Mouse (Mus musculus) heart, adult 11 months (tissue): Measurements from ENCODE around the gene Nudcd3.

Source experiments
- DNase-seq: peaks from one replicate; pipeline ENCODE4 v3.0.0; 2022

Nudcd3 gene

DNA sequence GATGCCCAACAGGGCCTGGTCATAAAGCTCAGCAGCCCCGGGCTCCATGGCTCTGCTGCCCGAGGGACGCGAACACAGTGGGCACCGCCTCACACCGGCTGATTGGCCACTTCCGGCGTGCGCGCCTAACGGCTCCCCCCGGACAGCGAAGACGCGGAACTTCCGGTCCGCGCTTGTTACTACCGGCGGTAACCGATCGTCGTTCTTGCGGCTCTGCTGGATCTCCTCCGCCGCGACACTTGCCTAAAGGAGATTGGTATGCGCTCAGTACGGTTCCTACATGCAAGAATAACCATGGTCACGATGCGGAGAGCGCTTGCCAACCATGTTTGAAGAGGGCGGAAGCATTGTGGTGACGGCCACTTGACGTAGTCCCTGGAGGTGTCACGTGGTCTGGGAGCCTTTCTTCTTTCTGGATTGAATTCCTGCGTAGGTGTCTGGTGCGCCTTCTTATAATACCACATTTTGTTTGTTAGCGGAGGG, at the start of gene Nudcd3:
TSS of gene Nudcd3 (minus strand) at position 329 of the 483 bp plus-strand sequence.
- DNase-seq = peak; percentile 99

DNA sequence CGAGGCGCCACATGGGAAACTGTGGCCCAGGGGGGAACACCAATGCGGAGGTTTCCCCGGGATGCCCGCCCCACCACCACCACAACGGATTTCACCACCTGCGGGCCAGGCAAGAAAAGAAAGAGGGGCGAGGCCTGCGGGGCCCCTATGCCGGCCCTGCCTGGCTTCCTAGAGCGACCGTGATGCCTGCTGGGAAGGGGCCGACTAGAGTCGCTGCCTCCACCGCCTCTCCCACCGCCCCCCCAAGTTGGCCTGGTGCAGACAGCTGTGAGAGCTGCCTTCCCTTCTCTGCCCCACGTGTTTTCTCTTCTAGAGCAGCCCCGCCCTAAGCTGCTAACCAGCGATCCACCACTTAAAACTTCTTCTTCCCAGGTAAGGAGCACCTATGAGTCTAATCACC, 44.5 kb upstream of the Nudcd3 start:
- no peak for DNase-seq

DNA sequence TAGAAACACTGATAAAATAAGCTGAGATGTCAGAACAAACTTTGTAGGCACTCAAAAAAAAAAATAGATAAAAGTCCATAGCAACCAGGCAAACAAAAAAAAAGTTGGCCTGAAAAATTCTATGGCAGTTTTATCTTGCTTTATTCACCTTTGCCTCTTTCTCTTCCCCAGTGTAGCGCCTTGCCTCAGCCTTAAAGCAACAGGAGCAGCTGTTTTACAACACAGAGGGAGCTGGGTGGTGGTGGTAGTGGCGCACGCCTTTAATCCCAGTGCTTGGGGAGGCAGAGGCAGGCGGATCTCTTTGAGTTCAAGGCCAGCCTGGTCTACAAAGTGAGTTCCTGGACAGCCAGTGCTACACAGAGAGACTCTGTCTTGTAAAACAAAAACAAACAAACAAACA, 32.8 kb upstream of the Nudcd3 start:
- DNase-seq = no peak

DNA sequence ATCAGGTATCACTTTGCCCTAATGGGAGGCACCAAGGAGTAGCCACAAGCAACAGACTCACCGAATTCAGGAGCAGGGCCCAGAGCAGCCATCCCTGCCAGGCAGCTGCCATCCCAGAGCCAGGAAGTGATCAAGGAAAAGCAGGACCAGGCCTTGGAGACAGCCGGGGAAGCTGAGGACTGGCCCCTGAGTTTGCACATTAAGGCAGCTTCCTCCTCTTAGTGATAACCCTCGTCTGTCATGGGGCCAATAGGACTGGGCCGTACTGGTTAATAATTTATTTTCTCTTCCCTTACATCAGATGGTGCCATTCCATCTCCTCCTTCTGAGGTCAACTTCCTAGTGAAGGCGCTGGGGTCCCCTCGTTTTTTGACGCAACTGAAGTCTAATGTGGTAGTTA, 29.8 kb upstream of the Nudcd3 start, which contains the start of gene Npc1l1:
TSS of gene Npc1l1 (minus strand) at position 132 of the 400 bp plus-strand sequence.
- DNase-seq = no peak

DNA sequence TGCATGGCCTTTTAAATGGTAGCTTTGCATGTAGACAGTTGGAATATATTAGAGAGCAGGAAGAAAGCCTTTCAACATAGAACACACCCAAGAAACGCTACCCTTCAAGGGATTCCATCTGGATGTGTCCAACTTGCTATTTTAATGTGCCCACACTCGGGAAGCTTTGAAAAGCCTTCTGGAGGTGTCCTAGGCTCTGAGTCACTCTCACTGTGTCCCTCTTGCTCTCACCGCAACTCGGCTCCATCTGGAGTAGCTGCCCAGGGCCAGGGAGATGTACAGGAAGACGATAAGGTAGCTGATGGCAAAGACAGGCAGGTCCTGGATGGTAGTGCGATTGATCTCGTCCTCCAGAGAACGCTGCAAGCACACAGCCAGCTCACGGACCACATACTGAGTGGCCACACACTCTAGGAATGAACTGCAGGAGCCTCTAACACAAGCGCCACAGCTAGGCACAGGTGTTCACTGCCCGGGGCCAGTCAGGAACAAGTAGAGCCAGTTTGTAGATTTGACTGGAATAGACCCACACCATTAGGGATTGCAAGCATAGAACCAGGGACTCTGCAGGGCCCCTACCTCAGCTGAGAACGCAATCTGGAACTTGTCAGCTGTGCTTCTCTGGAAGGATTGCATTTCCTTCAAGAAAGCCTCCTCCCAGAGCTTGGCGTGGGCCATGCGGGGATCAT, 24.5 kb upstream of the Nudcd3 start:
- no peak for DNase-seq

DNA sequence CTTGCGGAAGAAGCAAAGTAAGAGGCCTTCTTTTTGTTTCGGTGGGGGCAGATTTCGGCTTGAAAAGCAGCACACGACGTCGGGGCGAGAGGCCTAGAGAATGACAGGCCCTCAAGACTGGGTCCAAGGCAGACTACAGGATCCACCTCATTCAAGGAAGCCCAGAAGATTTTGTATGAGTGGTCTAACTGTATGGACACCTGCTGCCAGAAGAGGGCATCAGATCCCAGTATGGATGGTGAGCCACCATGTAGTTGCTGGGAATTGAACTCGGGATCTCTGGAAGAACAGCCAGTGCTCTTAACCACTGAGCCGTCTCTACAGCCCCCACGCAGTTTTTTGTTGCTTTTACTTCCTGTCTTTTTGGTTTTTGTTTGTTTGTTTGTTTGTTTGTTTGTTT, 22.0 kb upstream of the Nudcd3 start:
- no peak for DNase-seq

DNA sequence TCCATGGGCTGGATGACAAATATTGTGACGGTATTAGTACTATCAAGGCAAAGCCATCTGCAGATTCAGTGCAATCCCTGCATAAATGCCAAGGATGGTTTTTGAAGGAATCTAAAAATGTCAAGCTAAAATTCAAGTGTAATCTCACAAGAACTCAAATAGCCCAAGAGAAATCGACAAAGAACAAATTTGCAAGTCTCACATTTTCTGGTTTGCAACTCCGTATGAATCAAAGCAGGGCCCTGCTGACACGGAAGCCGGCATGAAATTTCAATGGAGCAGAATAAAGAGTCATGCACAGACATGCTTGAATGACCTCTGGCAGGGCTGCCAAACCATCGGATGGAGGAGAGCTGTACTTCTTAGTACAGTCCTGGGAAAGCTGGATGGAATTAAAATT, 19.8 kb upstream of the Nudcd3 start:
- no peak for DNase-seq

DNA sequence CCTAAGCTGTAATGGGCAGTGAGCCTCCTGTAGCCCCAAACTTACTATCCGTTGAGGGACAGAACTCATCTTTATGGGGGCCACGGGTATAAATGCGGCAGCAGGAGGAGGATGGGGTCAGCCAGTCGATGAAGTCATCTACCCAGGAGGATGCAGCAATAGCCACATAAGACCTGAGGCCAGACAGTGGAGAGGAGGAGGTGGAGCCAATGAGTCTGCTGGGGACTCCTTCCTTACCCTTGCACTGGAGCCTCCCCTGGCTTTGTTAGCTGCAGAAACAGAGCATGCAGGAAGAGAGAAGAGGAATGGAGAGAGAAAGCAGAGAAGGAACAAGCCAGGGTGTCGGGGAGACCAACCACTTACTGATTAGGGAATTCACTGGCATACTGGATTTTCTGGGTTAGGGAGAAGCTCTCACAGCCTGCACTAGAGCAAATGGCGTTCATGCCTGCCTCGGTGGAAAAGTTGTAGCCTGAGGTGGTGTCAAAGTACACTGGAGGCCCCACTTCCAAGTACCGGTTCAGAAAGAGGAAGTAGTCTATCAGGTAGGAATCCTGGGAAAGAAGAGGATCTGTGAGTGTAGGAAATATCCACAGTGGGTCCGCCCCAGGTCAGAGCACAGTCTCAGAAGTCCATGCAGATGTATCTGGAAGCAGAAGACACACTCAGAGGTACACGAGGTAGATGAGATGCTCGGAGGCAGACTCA, 18.1 kb upstream of the Nudcd3 start:
- DNase-seq = no peak

DNA sequence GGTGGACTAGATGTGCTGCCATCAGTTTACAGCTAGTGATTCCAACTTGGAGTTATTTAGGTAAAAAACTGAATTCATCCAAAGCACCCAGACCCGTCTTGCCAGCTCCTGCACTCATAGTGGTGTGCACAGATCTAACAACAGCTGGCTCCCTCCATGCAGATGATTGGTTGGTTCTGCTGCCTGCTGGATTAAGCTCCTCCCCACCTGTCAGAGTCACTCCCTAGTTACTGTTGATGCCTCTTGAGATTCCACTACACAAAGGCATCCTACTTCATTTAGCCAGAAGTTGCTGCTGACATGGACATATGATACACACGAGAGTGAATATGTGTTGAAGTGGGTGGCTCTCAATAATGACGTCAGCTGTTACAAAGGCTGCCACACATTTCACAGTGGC, 16.6 kb upstream of the Nudcd3 start:
- peak; percentile 81 for DNase-seq

DNA sequence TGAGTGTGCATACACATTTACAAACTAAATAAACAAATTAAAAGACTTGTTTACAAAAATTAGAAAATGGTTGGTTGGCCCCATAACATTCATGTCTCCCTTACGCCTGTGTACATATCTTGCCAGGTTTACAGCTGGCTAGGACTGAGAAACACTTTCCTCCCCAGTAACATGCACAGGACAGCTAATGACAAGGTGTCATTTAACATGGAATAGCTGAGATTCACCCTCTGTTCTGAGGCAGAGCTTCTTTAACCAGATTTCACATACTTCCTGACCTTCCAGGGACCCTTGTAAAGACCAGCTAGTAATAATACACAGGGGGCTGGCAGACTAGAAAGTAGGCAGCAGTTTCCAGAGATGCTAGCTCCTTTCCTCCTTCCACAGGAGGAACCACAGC, 7.9 kb upstream of the Nudcd3 start:
- DNase-seq = no peak

DNA sequence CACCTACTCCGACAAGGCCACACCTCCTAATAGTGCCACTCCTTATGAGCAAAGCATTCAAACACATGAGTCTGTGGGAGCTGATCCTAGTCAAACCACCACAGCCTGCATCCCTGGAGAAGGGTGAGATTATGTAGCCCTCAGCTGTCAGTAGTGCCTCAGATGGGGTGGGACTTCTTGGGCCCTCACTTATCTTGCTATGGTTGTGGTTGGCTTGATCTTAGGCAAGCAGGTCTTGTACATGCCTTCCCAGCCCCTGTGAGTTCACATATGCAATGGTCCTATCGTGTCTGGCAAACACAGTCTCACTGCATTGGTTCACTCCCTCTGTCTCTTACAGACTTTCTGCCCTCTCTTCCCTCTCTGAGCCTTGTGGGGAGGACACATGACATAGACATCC, 6.9 kb upstream of the Nudcd3 start:
- DNase-seq = no peak

DNA sequence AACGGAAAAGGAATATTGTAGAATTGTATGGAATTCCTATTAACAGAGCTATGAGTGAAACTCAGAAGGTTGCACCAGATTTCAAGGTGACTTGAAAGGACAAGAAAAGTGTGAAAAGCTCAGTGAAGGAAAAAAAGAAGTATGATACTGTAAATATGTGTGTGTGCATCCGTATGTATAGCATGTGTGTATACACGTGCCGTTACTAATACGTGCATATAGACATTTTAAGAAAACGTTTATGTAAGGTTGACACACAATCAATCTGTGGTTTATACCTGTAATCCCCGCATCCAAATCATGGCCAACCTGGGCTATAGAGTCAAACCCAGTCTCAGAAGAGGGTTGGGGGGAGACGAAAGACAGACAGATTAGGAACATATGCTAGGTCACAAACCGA, 355 bp upstream of the Nudcd3 start:
- no peak for DNase-seq

DNA sequence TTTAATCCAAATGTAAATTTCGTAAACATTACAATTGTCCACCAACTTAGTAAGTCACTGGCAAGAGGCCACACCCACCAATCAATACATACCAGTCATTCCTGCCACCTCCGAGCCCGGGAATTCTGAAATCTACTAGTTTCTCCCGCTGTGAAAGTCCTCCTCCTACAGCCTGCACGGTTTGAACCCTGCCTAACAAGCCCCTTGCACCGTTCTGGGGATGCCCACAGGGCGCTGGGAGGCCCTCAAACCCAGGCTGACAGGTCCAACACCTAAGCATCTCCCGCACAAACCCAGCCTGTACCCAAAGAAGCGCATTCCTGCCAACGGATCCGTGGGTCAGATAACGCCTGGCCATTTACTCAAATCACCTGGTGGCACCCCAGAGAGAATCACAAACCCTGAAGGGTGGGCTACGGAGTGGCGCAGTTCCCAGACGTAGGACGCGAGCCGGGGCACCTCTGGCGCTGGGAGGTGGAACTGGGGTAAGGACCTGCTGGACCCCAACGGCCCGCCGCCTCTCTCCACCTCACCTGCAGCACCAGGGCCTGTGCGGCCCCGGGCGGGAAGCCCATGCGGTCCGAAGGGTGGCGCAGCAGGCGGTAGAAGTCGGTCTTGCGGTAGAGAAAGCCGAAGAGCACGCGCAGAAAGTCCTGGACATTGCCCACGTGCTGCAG, 667 bp downstream of the Nudcd3 start, which contains the start of gene A730071L15Rik:
TSS of gene A730071L15Rik (plus strand) at position 620 of the 677 bp plus-strand sequence.
- no peak for DNase-seq

DNA sequence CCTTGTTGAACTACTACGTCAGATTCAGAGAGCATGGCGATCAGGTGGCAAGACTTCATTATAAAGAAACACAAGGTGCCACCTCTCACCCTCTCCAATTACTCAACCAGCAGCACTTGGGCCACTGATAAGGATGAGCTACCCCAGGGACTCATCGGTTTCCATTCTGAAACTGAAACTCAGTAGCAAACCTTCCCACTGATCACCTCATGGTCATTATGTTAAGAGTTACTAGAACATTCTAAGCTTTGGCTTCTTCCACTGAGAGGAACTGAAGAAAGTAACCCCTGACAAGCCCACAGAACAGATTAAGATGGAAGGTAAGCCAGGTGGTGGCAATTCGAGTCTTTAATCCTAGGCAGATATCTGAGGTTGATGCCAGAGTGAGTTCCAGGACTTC, 1.8 kb downstream of the Nudcd3 start:
- DNase-seq = no peak

DNA sequence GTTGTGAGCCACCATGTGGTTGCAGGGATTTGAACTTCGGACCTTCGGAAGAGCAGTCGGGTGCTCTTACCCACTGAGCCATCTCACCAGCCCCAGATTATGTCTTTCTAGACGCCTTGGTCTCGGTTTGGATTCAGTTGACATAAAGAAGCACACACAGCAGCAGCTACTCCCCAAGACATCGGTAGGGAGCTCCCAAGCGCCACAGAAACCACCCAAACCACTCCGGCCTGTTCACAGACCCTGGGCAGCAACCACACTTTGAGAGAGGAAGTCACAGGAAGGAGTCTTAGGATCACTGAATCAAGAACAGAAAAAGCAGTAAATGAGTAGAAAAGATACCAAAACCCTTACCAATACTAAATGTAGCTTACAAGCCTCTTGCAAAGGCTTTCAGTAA, 3.4 kb downstream of the Nudcd3 start:
- DNase-seq = no peak

DNA sequence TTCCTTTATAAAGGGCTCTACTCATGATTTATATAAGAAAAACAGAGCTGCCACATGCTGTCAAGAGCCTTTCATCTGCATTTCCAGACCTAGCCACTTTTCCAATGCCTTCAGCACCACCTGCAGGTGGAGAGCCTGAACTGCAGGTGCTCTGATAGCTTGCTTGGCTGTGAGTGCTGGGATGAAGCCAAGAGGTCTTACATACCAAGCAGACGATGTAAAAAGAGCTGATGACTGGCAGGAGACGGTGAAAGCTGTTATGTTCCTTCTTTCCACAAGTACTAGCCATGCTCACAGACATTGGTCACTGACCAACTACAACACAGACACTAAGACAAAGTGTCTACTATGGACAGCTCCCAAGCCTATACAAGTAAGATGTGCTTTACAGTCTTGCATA, 12.3 kb downstream of the Nudcd3 start:
- peak; percentile 98 for DNase-seq

DNA sequence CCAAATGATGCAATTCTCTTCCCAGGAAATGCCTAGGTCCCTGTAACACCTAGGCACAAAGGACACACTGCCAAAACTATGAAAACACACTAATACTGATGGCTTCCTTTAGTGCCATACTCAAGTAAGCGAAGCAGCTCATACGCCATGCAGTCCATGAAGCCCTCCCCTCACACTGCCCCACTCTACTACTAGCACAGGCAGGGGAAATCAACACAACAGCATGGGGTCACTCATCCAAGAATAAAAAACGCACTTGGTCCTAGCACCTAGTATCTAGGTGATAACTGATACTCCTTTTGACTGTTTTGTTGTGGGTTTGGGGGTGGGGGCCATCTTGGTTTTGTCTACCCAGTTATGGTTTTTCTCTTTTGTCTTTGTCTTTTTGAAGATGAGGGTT, 12.8 kb downstream of the Nudcd3 start:
- DNase-seq = no peak

DNA sequence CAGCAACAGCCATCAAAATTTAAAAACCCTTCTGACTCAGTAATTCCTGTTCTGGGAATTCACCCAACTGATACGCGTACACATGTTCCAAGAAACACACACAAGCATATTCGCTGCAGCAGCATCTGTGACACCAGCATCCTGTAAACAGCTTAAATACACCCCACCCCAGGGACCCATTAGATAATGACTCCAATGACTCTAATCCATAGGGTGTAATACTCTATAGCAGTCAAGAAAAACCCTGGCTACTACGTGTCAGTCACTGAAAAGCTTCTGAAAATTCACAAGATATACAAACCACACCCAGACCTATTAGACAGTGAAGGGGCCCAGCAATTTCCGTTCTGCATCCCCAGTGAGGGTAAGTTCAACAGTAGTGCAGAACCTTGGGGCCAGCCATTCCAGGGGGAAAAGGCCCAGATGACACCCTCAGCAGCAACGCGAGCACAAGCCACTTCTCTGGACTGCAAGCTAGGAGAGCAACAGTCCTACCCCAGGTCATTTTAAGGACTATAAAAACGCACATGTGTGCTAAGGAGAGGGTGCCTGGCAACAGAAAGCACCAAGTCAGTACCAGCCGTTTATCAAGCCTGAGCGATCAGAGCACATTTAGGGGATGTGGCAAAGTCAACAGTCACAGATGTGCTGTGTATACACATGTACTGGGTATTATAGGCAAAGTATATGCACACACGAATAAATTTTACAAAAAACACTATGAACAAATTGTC, 15.8 kb downstream of the Nudcd3 start:
- DNase-seq = no peak

DNA sequence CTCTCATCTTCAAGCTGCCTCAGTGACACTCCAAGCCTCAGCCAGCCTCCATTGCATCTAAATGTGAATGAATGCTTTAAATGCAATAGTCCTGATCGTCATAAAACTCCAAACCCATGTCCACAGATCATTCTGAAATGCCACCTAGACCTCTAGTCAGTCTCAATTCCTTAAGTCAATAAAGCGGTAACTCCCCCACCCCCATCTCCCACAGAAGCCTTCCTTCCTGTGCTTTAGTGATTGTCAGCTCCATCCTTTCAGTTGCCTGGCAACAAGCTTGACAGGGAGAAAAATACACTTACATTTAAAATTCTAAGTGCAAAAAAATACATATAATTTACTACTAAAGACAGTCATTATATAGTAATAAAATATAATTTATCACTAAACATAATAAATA, 17.0 kb downstream of the Nudcd3 start:
- DNase-seq = no peak

DNA sequence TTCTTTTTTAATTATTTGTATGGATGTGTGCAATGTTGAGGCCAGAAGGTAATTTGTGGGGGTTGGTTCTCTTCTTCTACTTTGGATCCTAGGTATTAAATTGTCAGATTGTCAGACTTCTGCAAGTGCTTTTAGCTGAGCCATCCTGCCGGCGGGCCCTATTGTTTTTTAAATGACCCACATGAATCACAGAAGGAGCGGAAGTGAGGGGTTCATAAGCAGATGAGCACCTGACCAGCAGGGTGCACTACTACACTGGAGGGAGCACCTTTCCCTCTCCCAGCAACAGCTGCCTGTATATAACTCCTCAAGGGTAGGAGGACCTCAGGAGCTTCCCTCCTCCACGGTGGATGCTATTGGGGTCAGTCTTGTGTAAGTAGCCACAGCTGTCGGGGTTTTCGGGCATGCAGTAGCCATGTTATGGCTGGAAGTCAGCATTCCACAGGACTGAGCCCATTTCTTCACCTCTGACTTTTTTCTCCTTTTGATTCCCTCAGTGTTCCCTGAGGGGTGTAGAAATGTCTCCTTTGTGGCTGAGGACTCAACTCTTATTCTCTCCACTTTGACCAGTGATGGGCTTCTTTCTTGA, 19.3 kb downstream of the Nudcd3 start:
- no peak for DNase-seq

DNA sequence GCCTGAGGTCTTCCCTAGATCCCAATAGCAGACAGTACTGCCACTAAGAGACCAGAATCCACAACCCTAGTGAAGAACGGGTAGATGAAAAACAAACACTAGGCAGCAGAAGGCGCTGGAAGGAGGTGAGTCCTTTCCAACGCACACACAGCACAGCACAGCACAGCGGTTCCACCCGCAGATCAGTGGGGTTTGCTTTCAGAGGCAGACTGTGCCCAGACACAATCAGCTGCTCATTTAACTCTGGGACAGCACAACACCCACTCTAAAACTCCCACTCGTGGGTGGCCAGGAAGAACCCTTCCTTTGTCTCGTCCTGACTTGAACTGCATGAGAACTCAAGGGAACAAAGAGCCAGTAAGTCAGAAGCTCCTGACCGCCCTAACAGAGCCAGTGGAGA, 21.0 kb downstream of the Nudcd3 start:
- DNase-seq = no peak

DNA sequence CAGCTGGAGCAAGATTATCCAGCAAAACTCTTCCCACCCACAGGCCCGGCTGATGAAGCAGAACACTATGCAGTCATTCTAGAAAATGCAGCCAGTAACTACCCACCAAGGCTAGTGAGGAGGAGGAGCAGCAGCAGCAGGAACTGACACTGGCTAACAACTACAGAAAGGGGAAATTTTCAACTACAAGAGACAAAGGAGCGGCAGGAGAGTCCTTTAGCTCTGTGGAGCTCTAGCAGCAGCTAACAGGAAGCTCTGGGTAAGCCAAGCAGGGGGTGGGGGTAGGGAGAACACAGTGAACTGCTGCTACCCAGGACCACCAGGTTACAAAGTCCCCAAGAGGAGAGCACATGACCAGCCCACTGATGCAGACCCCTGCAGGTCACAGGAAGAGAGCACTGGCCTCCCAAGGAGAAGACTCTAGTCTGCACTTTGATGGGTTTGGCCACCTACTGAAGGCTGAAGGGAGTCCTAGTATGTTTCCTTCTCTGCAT, 21.5 kb downstream of the Nudcd3 start:
- no peak for DNase-seq
